Mouse (Mus musculus) hindbrain, embryonic 16.5 days (tissue): ENCODE measurements around the gene Taf9b. TPM values are rescaled to one million over a fixed set of nuclear protein-coding genes. Genes with fewer than 3 reads are reported as not detected.

ENCODE experiments used
- ATAC-seq: fragments of 200-750 bp; cut with Nextera tagmentation; 2 replicates; pipeline ENCODE4 v1.8.0; 2017; ENCODE audit warnings: moderate TSS enrichment, moderate library complexity
- H3K27ac ChIP-seq: fragments of 300-500 bp; sonication (generic); 2 replicates; pipeline ENCODE4 v1.5.1; 2014; ENCODE audit warnings: low read depth, mild to moderate bottlenecking, control low read depth, low read length, moderate library complexity
- H3K27me3 ChIP-seq: fragments of 300-500 bp; sonication (generic); replicated peaks from 2 replicates; pipeline ENCODE4 v1.6.1; 2014; ENCODE audit warnings: low read length; ENCODE audit not compliant: control insufficient read depth, insufficient read depth
- H3K36me3 ChIP-seq: fragments of 300-500 bp; sonication (generic); 2 replicates; pipeline ENCODE4 v1.6.1; 2014; ENCODE audit warnings: mild to moderate bottlenecking, low read length, moderate library complexity, mixed read lengths; ENCODE audit not compliant: control insufficient read depth, insufficient read depth
- H3K4me1 ChIP-seq: fragments of 300-500 bp; sonication (generic); 2 replicates; pipeline ENCODE4 v1.6.1; 2014; ENCODE audit warnings: low read depth, low read length; ENCODE audit not compliant: control insufficient read depth, insufficient read depth
- H3K4me2 ChIP-seq: fragments of 300-500 bp; sonication (generic); 2 replicates; pipeline ENCODE4 v1.6.1; 2014; ENCODE audit warnings: mild to moderate bottlenecking, low read length, control low read depth, moderate library complexity
- H3K4me3 ChIP-seq: fragments of 300-500 bp; sonication (generic); 2 replicates; pipeline ENCODE4 v1.5.1; 2014; ENCODE audit warnings: mild to moderate bottlenecking, low read length, control low read depth, moderate library complexity
- H3K9ac ChIP-seq: fragments of 300-500 bp; sonication (generic); 2 replicates; pipeline ENCODE4 v1.6.1; 2014; ENCODE audit warnings: low read depth, mild to moderate bottlenecking, control low read depth, low read length, moderate library complexity
- H3K9me3 ChIP-seq: fragments of 300-500 bp; sonication (generic); 2 replicates; pipeline ENCODE4 v1.6.1; 2014; ENCODE audit warnings: mild to moderate bottlenecking, low read length, moderate library complexity; ENCODE audit not compliant: control insufficient read depth
- WGBS: fragments of 180-500 bp; shearing (Covaris S2); extraction: QIAGEN DNeasy Blood & Tissue Kit; methylation state at CpG from one replicate; pipeline ENCODE4 v1.1.7; 2014; 5-methylcytosine and 5-hydroxymethylcytosine counted together
- polyA plus RNA-seq: library from polyadenylated mRNA; unstranded; fragments of >200 nt; fragmentation: Nextera tagmentation; extraction: Ambion mirVana; gene quantifications from 2 replicates; pipeline ENCODE4 v1.2.1, GENCODE M21; 2015

Taf9b gene
- polyA plus RNA-seq, 1 experiment from 2014 or later = 22.0 TPM

DNA sequence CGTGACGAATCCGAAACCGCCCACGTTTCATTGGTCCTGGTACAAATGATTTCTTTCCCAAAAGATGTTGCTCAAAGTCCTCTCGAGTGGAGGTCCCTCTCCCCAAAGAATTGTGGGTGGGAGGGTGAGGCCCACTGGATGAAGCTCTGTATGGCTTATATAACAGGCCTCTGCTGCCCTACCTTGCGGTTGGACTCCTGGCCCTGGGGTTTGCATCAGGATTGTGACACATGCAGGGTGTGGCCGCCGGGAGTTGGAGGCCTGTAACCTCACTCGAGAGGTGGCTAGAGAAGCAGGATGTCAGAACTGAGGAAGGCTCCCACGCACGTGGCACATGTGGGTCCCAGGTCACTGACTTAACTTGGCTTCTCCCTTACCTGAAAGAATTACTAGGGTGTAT is 33.2 kb downstream of the Taf9b start:
- Histone ChIP-seq H3K4me1 (peaks cover 10% of the 10 kb centered on the region), H3K4me3 (peak overlapping the region; percentile 52), H3K9me3 (no peaks in the 10 kb centered on the region), H3K27ac (peak overlapping the region; percentile 51), H3K27me3 (no peaks in the 10 kb centered on the region), H3K36me3 (no peaks in the 10 kb centered on the region), H3K4me2 (peak overlapping the region; percentile 68), H3K9ac (peak overlapping the region; percentile 64)
- no peak for ATAC-seq
- WGBS = 21% methylated on average over 12 of the region's 12 CpGs

DNA sequence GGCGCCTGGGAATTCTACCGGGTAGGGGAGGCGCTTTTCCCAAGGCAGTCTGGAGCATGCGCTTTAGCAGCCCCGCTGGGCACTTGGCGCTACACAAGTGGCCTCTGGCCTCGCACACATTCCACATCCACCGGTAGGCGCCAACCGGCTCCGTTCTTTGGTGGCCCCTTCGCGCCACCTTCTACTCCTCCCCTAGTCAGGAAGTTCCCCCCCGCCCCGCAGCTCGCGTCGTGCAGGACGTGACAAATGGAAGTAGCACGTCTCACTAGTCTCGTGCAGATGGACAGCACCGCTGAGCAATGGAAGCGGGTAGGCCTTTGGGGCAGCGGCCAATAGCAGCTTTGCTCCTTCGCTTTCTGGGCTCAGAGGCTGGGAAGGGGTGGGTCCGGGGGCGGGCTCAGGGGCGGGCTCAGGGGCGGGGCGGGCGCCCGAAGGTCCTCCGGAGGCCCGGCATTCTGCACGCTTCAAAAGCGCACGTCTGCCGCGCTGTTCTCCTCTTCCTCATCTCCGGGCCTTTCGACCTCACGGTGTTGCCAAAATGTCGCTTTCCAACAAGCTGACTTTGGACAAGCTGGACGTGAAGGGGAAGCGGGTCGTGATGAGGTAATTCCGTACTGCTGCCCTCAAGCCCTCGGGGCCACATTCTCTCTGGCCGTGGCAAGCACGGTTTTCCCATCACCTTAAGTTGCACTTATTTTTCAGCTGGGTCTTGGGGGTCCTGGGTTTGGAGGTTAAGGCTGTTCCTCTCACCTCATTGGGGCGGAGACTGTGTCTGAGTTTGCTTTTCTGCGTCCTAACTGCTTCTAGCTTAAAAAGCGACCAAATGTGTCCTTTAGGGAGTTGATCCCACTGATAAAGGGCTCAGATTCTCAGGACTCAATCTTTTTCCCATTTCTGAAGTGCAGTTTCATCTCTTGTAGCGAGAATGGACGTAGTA is 34.0 kb downstream of the Taf9b start, which contains the start of gene Pgk1:
Gene Pgk1, plus strand, starts transcription at position 388 of the 937 bp plus-strand sequence.
- no peaks in the 10 kb centered on the region for H3K36me3 ChIP-seq
- peak within 1 kb of the TSS; percentile 64 for H3K9ac ChIP-seq
- peak within 1 kb of the TSS; percentile 68 for H3K4me2 ChIP-seq
- H3K27ac ChIP-seq = peak within 1 kb of the TSS; percentile 68
- H3K4me1 ChIP-seq = peaks cover 10% of the 10 kb centered on the region
- no peaks in the 10 kb centered on the region for H3K27me3 ChIP-seq
- 20% methylated on average over 48 of the region's 55 CpGs for WGBS
- ATAC-seq = peak; percentile 99
- peak within 1 kb of the TSS; percentile 52 for H3K4me3 ChIP-seq
- H3K9me3 ChIP-seq = no peaks in the 10 kb centered on the region

DNA sequence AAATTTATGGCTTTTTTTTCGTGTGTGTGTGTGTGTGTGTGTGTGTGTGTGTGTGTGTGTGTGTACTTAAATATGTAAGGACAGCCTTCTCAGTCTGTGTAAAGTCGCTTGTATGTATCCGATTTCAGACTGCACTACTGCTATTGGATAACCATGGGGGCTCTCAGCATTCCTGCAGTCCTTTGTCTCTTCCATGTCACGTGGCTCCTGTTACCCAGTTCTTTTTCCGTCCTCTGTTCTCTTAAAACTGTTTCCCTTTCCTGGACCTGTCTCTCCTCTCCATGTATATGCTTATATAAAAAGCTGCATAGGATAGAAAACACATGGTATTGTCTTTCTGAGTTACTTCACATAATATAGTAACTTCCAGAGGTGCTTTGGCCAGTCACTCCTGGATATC is 35.3 kb downstream of the Taf9b start:
- H3K4me2 ChIP-seq = no peak overlapping the region; the same call in 1 of the 2 replicates
- no peak for ATAC-seq
- H3K4me1 ChIP-seq = peaks cover 10% of the 10 kb centered on the region
- H3K9me3 ChIP-seq = no peaks in the 10 kb centered on the region
- peak overlapping the region; percentile 64 for H3K27ac ChIP-seq
- H3K4me3 ChIP-seq = no peak overlapping the region
- no peak overlapping the region for H3K9ac ChIP-seq
- WGBS = 19% methylated on average over 5 of the region's 5 CpGs
- no peaks in the 10 kb centered on the region for H3K36me3 ChIP-seq
- no peaks in the 10 kb centered on the region for H3K27me3 ChIP-seq

DNA sequence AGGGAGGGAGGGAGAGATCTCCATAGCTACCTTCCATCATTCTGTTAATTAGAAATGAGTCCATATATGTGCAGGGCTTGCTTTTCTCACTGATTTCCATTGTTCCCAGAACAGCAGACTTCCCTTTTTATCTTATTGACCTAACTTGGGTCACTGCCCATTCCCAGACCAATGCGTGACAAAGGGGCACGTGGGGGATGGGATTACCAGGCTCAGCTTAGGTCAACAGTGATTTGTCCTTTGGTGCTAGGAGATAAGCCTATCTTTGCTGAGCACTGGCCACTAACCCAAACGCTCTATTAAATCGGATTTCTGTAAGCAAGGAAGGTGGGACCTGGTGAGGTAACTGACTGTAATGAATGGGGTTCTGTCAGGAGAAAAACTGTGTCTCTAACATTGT is 36.7 kb downstream of the Taf9b start:
- Histone ChIP-seq H3K36me3 (no peaks in the 10 kb centered on the region), H3K27me3 (no peaks in the 10 kb centered on the region), H3K4me3 (no peak overlapping the region), H3K27ac (no peak overlapping the region), H3K9ac (no peak overlapping the region), H3K4me2 (no peak overlapping the region), H3K4me1 (peaks cover 8% of the 10 kb centered on the region), H3K9me3 (no peaks in the 10 kb centered on the region)
- no peak for ATAC-seq
- WGBS = 29% methylated on average over 4 of the region's 4 CpGs

DNA sequence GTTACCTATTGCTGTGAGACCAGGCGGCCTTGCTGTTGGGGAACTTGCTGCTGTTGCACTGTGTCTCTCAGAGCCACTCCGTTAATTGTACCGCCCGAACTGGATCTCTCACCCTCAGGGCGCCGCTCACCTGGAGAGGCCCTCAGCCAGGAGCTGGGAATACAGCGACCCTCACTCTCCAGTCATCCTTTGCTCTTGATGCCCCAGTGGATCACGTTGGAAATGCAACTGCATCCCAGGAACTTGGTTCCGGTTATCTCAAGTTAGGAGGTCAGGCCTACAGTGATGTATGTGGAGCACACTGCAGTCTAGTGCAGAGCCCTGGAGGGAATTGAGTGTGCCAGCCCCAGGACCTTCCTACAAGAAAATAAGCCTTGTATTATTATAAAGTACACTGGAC is 44.6 kb downstream of the Taf9b start:
- no peak overlapping the region for H3K4me2 ChIP-seq
- 58% methylated on average over 9 of the region's 9 CpGs for WGBS

DNA sequence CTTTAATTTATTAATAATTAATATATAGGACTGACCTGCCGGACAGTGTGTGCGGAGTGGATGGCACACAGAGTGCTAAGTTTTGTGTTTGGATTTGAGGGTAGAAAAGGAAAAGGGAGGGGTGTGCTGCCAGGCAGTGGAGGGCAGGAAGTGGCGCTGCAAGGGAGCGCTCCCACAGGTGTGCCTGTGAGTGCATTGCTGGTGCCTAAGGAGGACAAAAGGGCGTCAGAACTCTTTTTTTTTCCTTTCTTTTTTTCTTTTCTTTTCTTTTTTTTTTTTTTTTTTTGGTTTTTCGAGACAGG is 49.2 kb downstream of the Taf9b start:
- Histone ChIP-seq H3K9me3 (no peaks in the 10 kb centered on the region), H3K4me2 (peak overlapping the region; percentile 55), H3K27ac (no peak overlapping the region), H3K4me3 (peak overlapping the region; percentile 34; the same call in 1 of the 2 replicates), H3K36me3 (no peaks in the 10 kb centered on the region), H3K4me1 (no peaks in the 10 kb centered on the region), H3K9ac (no peak overlapping the region), H3K27me3 (no peaks in the 10 kb centered on the region)
- WGBS = 72% methylated on average over 4 of the region's 6 CpGs
- ATAC-seq = 0 out of 2 replicates have a peak, but pooled peaks have one; percentile 37

More for the DNA sequence above, 44.6 kb downstream of the Taf9b start:
- H3K9ac ChIP-seq = no peak overlapping the region
- H3K4me1 ChIP-seq = no peaks in the 10 kb centered on the region
- H3K9me3 ChIP-seq = no peaks in the 10 kb centered on the region
- H3K36me3 ChIP-seq = no peaks in the 10 kb centered on the region
- no peak overlapping the region for H3K4me3 ChIP-seq
- ATAC-seq = no peak
- H3K27me3 ChIP-seq = no peaks in the 10 kb centered on the region
- no peak overlapping the region for H3K27ac ChIP-seq

DNA sequence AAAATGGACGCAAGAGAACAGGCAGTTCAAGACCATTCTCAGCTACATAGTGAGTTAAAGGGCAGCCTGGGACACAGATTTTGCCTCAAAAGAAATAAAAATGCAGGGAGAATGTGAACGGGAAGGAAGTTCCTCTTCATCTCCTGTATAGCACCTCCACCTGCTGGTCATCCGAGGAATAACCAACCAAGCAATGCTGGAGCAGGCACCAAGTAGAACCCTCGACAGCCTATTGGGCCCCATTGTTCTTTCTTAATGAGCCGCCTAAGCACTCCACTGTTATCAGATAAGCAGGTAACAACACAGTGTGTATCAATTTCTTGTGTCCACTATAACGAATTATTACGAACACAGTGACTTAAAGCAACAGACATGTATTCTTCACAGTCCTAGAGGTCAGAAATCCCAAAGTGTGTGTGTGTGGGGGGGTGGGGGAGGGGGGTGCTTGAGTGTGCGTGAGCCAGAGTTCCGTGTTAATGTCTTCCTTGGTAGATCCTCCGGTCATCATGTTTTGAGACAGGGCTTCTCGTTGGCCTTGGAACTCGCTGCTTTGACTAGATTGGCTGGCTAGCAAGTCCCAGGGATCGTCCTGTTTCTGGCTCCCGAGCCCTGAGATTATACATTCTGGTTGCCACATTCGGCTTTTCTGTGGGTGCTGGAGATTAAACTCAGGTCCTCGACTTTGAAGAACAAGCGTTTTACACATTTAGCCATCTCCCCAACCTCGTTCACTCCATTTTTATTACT is 49.7 kb downstream of the Taf9b start:
- Histone ChIP-seq H3K4me2 (peak overlapping the region; percentile 55), H3K36me3 (no peaks in the 10 kb centered on the region), H3K9me3 (no peaks in the 10 kb centered on the region), H3K4me3 (peak overlapping the region; percentile 34), H3K27ac (no peak overlapping the region), H3K4me1 (no peaks in the 10 kb centered on the region), H3K9ac (peak overlapping the region; percentile 50; the same call in 1 of the 2 replicates), H3K27me3 (no peaks in the 10 kb centered on the region)
- WGBS = 25% methylated on average over 17 of the region's 18 CpGs
- ATAC-seq = peak; percentile 94

DNA sequence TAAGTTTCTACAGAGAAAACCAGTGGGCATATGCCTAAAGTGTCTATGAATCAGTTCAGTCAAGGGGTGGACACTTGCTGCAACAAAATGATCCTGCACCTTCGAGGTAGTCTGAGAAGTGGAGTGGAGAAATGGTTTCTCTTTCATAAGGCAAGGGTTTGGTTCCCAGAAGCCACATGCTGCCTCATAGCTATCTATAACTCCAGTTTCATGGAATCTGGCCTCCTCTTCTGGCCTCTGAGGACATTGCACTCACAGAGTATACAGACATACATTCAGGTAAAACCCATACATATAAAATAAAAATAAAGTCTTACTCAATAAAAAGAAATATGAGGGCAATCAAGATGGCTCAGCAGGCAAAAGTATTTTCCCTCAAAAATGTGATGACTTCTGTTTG is 55.9 kb downstream of the Taf9b start:
- ATAC-seq = no peak
- no peaks in the 10 kb centered on the region for H3K9me3 ChIP-seq

DNA sequence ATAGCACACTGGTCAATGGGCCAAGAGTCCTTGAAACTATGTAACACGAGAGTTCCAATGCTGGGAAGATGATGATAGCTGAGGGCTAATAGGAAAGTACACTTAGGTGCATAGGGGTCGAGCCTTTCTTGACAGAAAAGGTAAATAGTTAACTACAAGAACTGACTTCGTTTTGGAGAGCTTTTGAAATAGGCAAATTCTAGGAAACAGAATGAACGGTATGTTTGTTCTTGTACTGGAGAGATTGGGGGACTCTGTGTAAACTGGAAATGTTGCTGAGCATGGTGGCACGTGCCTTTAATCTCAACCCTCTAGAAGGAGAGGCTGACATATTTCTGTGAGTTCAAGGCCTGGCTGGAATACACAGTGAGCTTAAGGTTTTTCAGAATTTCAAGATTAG is 56.4 kb downstream of the Taf9b start:
- no peaks in the 10 kb centered on the region for H3K27me3 ChIP-seq
- H3K4me2 ChIP-seq = no peak overlapping the region
- H3K36me3 ChIP-seq = no peaks in the 10 kb centered on the region
- H3K9me3 ChIP-seq = no peaks in the 10 kb centered on the region
- no peaks in the 10 kb centered on the region for H3K4me1 ChIP-seq
- H3K4me3 ChIP-seq = no peak overlapping the region
- H3K9ac ChIP-seq = no peak overlapping the region
- ATAC-seq = no peak
- H3K27ac ChIP-seq = no peak overlapping the region
- 82% methylated on average over 5 of the region's 5 CpGs for WGBS

More for the DNA sequence above, 55.9 kb downstream of the Taf9b start:
- Histone ChIP-seq H3K36me3 (no peaks in the 10 kb centered on the region), H3K27ac (no peak overlapping the region), H3K27me3 (no peaks in the 10 kb centered on the region), H3K4me3 (no peak overlapping the region), H3K4me1 (no peaks in the 10 kb centered on the region), H3K4me2 (no peak overlapping the region), H3K9ac (no peak overlapping the region)
- 50% methylated on average over 1 of the region's 1 CpGs for WGBS
